Mouse (Mus musculus) C2C12 (cell line): Measurements from ENCODE around the gene Ephb3. TPM values are rescaled to one million over a fixed set of nuclear protein-coding genes. Genes with fewer than 3 reads are reported as not detected.
"Not testable (repeated sequence)": the region's sequence is repeated elsewhere in the genome, so short reads cannot be mapped to it uniquely, and the experiment has no call there.

Experiments
- H3K27me3 ChIP-seq: one replicate; pipeline ENCODE4 v1.6.1; 2011; ENCODE audit not compliant: control insufficient read depth, insufficient read depth, insufficient read length
- H3K36me3 ChIP-seq: one replicate; pipeline ENCODE4 v1.6.1; 2011; ENCODE audit not compliant: control insufficient read depth, insufficient read depth
- H3K4me3 ChIP-seq: one replicate; pipeline ENCODE4 v1.5.1; 2011; ENCODE audit warnings: mild to moderate bottlenecking, control low read depth; ENCODE audit not compliant: poor library complexity, insufficient read depth, severe bottlenecking
- H3K79me2 ChIP-seq: one replicate; pipeline ENCODE4 v1.6.1; 2011; ENCODE audit not compliant: control insufficient read depth, insufficient read depth
- H3K79me3 ChIP-seq: one replicate; pipeline ENCODE4 v1.6.1; 2011; ENCODE audit warnings: low read depth, control low read depth
- H3ac ChIP-seq: one replicate; pipeline ENCODE3; 2011; ENCODE audit warnings: low read depth; ENCODE audit not compliant: control insufficient read depth, insufficient read length
- CEBPB ChIP-seq: IDR thresholded peaks from one replicate; pipeline ENCODE4 v1.6.1; 2011; ENCODE audit warnings: low read depth, mild to moderate bottlenecking, control low read depth, moderate library complexity
- CTCF ChIP-seq: IDR thresholded peaks from one replicate; pipeline ENCODE4 v1.5.1; 2011; ENCODE audit not compliant: control insufficient read depth, insufficient read depth, insufficient read length
- FOSL1 ChIP-seq: IDR thresholded peaks from one replicate; pipeline ENCODE4 v1.8.0; 2011; ENCODE audit warnings: mild to moderate bottlenecking, low read length; ENCODE audit not compliant: poor library complexity, insufficient read depth, severe bottlenecking
- MAX ChIP-seq: IDR thresholded peaks from one replicate; pipeline ENCODE4 v1.6.1; 2011; ENCODE audit warnings: mild to moderate bottlenecking, control low read depth
- MYOD1 ChIP-seq: IDR thresholded peaks from one replicate; pipeline ENCODE4 v1.6.1; 2011; ENCODE audit warnings: low read depth; ENCODE audit not compliant: control insufficient read depth, insufficient read length
- MYOG ChIP-seq: IDR thresholded peaks from one replicate; pipeline ENCODE4 v1.6.1; 2011; ENCODE audit not compliant: control insufficient read depth, insufficient read length; ENCODE audit errors: extremely low read depth
- USF1 ChIP-seq: IDR thresholded peaks from one replicate; pipeline ENCODE4 v1.6.1; 2011; ENCODE audit warnings: low read depth, mild to moderate bottlenecking, control low read depth, moderate library complexity
- long read RNA-seq, 2 experiments: library from polyadenylated mRNA; unstranded; transcript quantifications; one replicate each; pipeline ENCODE4 v2.0.0; 2019 to 2020
- polyA plus RNA-seq: library from polyadenylated mRNA; unstranded; fragments of >200 nt; fragmentation: generic; extraction: Trizol; gene quantifications from one replicate; pipeline ENCODE4 v1.2.1, GENCODE M21; 2012; ENCODE audit warnings: missing spikeins

Gene Ephb3
- polyA plus RNA-seq: 5.0 TPM
- long read RNA-seq, experiment 1, full-length matches to known transcripts: 3 of 9 reads
- long read RNA-seq, experiment 1, partial matches to known transcripts: 2 of 9 reads
- long read RNA-seq, experiment 1, other reads (novel, unspliced or antisense): 4 of 9 reads
- long read RNA-seq, experiment 2, full-length matches to known transcripts: 25 of 43 reads
- long read RNA-seq, experiment 2, partial matches to known transcripts: 14 of 43 reads
- long read RNA-seq, experiment 2, other reads (novel, unspliced or antisense): 4 of 43 reads

DNA sequence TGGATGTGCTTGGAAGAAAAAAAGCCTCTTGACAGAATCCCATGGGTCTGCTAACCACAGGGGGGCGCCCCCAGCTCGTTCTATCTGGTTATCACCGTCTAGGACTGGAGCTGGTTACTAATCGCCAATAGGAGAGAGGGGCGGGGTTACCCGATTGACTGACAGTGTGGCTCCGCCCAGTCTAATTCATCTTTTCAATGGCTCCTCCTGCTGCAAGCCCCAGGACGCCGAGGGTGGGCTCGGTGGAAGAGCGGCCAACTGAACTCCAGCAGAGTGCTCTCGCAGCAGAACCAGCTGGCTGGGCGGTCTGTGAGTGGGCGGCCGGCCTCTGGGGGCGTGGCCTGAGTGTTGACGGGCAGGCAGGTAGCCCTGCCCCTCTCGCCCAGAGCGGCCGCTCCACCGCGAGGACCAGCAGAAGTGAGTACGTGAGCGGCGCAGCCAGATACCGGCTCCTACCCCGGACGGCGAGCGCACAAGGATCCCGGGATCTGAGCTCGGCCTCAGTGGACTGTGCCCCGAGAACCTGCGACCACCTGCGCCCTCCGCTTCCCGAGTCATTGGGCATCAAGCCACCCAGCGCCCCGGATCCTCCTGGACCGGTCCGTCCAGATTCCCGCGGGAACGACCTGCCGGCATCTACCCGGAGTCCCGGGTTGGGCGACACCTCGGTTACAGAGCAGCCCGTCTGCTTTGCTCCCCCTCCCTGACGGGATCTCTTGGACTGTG, at the start of gene Ephb3:
Ephb3 (plus strand) TSS at position 389 of the 726 bp plus-strand sequence.
- H3K27me3 ChIP-seq: peaks cover 11% of the 10 kb centered on the region
- peak within 1 kb of the TSS; percentile 63 for H3ac ChIP-seq
- TF ChIP-seq MYOG (no peak), MYOD1 (no peak), CTCF (peak; percentile 62)
- H3K36me3 ChIP-seq: no peaks in the 10 kb centered on the region
- H3K79me2 ChIP-seq: no peaks in the 10 kb centered on the region
- peaks cover 4% of the 10 kb centered on the region for H3K79me3 ChIP-seq
- H3K4me3 ChIP-seq: peak within 1 kb of the TSS; percentile 63

DNA sequence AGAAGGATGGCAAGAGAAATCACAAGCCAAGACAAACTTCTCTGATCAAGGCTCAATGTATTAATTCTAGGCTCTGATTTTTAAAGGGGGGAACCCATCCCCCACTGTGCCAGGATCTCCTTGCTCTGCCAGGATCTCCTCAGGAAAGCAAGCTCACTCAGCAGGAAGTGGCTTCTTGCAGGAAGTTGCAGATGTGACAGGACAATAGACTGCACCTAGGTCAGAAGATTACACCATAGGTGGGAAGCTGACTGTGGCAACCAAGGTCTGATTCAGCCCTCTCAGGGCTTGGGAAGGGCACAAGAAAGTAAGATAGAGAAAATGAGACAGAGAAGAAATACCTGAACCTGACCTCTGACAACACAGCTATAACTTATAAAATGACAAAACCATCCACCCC, 48.3 kb upstream of the Ephb3 start:
- not testable (repeated sequence) for H3K79me3 ChIP-seq, H3K4me3 ChIP-seq, H3ac ChIP-seq, H3K27me3 ChIP-seq, H3K36me3 ChIP-seq, H3K79me2 ChIP-seq

DNA sequence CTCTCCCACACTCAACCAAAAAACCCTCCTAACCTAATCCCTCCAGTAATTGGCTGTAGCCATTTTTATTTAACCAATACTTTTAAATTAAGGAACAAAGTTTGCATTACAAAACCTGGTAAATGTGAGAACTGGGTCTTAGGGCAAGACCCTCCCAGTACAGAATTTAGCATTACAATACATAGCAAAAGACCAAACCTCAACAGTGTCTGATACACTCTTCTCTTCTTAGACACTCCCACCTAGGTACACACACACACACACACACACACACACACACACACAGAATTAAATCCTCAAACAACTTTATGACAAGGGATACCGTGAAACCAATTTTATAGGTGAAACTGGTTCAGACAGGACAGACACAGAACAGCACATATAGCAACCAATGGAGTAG, 45.3 kb upstream of the Ephb3 start:
- not testable (repeated sequence) for H3K4me3 ChIP-seq, H3K79me2 ChIP-seq, H3K79me3 ChIP-seq, H3K27me3 ChIP-seq, H3K36me3 ChIP-seq, H3ac ChIP-seq

DNA sequence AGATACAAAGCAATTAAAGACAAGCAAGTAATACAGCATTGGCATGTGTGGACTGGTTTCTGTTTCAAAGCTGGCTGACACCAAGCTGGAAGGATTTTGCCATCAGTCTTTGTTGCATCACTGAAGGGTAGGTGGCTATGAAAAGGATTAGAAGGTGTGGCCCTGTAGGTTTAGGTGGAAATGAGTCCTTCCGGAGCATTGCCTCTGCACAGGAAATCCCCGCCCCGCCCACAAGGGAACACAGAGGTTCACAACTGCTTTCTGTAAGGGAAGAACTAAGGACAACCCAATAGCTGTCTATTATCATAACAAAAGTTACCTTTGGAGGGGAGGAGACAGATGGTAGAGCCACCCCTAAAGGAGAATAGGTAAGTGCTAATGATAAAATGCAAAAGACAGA, 41.1 kb upstream of the Ephb3 start:
- not testable (repeated sequence) for H3K4me3 ChIP-seq, H3K79me3 ChIP-seq, H3K79me2 ChIP-seq, H3ac ChIP-seq, H3K27me3 ChIP-seq, H3K36me3 ChIP-seq

DNA sequence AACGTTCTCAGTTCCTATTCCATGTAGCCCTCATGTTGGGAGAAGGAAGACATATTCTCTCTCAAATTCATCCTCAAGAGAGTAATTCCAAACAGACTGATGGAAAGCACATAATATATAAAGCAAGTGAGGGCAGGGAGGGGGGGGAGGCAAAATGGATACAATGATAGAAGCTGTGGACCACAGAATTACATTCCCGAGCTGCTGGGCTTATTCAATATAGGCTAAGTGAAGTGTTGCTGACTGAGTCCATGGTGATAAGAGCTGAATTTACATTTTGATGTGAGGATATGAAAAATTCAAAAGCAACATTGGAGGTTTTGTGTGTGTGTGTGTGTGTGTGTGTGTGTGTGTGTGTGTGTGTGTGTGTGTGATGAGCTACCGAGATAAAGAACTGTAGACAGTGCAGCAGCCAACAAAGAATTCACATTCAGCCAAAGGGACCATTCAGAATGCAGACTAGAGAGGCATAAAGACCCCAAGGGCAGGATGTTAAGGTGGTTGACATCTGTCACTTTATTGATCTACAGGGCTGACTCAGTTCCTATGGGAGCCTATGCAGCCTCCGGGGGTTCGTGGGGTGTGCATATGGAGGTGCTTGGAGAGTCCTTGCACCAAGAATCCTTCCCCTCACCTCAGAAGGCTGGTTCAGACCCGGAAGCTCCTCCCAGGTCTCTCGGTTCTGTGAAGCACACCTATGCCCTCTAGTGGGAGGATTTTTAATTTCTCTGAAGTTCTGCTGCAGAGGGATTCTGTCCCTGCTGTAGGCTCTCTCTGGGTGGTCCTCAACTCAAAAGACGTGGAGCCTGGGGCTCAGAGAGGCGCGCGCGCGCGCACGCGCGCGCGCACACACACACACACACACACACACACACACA, 39.0 kb upstream of the Ephb3 start:
- not testable (repeated sequence) for H3ac ChIP-seq, H3K36me3 ChIP-seq, H3K79me2 ChIP-seq, H3K79me3 ChIP-seq, H3K4me3 ChIP-seq, H3K27me3 ChIP-seq

DNA sequence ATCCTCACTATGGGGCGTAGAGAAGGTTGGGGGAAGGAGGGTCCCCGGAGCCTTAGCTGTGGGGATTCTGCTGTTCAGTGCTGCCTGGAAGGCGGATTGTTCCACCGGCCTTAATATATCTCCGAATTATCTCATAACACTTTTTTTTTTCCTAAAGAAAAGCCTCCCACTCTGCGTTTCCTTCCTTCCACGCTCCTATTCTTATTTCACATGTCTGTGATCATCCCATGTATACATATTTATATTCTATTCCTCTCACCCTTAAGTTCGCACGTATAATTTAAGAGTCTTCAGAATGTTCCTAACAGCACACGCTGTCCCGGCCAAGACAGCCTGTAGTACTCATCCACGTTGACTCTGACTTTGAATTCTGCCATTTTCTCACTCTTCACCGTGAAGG, 35.8 kb upstream of the Ephb3 start:
- H3ac ChIP-seq: no peak overlapping the region
- H3K79me3 ChIP-seq: no peaks in the 10 kb centered on the region
- no peaks in the 10 kb centered on the region for H3K27me3 ChIP-seq
- no peak for TF ChIP-seq MAX
- no peak for TF ChIP-seq FOSL1
- no peak for TF ChIP-seq USF1
- TF ChIP-seq CTCF: no peak
- no peak for TF ChIP-seq MYOD1
- no peak for TF ChIP-seq CEBPB
- TF ChIP-seq MYOG: no peak
- H3K36me3 ChIP-seq: no peaks in the 10 kb centered on the region
- no peak overlapping the region for H3K4me3 ChIP-seq
- H3K79me2 ChIP-seq: no peaks in the 10 kb centered on the region
